Comparison of ENCODE assay signal across 18 mouse cellular contexts in genomic region chr16:57349689-57350088, GRCm38 (mm10). TPM values are rescaled to one million over a fixed set of nuclear protein-coding genes. Genes with fewer than 3 reads are reported as not detected.
A peak's percentile ranks its signal among the peaks of the same experiment; 100 is the strongest.
DNase-seq lines count a peak whose midpoint lies in the region; ATAC-seq and TF ChIP-seq lines count a peak whose summit lies in the region.
"Had no signal": no experiment of that assay in that cellular context is flagged by ENCODE, and none has a peak within 500 bp of the region (broad histone marks: within the 10 kb centered on the region; RNA-seq: fewer than 3 reads in every experiment).

No protein-coding gene starts in this region.

- no peaks in the 10 kb centered on the region for H3K27me3 ChIP-seq in limb, embryonic 12.5 days
- H3K27me3 ChIP-seq in limb, embryonic 10.5 days (ENCODE audit: low read depth, poor library complexity, severe bottlenecking): no peaks in the 10 kb centered on the region
- H3K27me3 ChIP-seq in lung, embryonic 14.5 days (ENCODE audit: insufficient read depth, low read length): no peaks in the 10 kb centered on the region
- no peaks in the 10 kb centered on the region for H3K27me3 ChIP-seq in stomach, postnatal 0 days (ENCODE audit: control insufficient read depth, insufficient read depth, low read length)
- H3K27me3 ChIP-seq in heart, embryonic 11.5 days (ENCODE audit: control insufficient read depth, insufficient read depth, low read length): no peaks in the 10 kb centered on the region
- H3K27me3 ChIP-seq: liver, embryonic 15.5 days had no signal

- no peak for TF ChIP-seq CTCF in lung, embryonic 14.5 days (IDR thresholded peaks at IDR 0.05; ENCODE audit: low read depth)
- TF ChIP-seq CTCF in stomach, postnatal 0 days (IDR thresholded peaks at IDR 0.05; ENCODE audit: low read depth): no peak

- no peaks in the 10 kb centered on the region for H3K36me3 ChIP-seq in limb, embryonic 12.5 days
- H3K36me3 ChIP-seq in limb, embryonic 10.5 days: no peaks in the 10 kb centered on the region
- no peaks in the 10 kb centered on the region for H3K36me3 ChIP-seq in lung, embryonic 14.5 days (ENCODE audit: insufficient read depth)
- H3K36me3 ChIP-seq in stomach, postnatal 0 days (ENCODE audit: control insufficient read depth, insufficient read depth, low read length): no peaks in the 10 kb centered on the region
- no peaks in the 10 kb centered on the region for H3K36me3 ChIP-seq in heart, embryonic 11.5 days (ENCODE audit: control insufficient read depth, insufficient read depth, low read length)
- H3K36me3 ChIP-seq: forebrain, embryonic 10.5 days; liver, embryonic 15.5 days had no signal

- TF ChIP-seq EP300 in stomach, postnatal 0 days (optimal IDR thresholded peaks at IDR 0.05): no peak

- H3K9ac ChIP-seq in limb, embryonic 12.5 days (replicated peaks): no peak overlapping the region
- no peak overlapping the region for H3K9ac ChIP-seq in lung, embryonic 14.5 days
- no peak overlapping the region for H3K9ac ChIP-seq in stomach, postnatal 0 days (ENCODE audit: low read length)
- no peak overlapping the region for H3K9ac ChIP-seq in heart, embryonic 11.5 days (ENCODE audit: low read depth, low read length)
- H3K9ac ChIP-seq: liver, embryonic 15.5 days had no signal

- no peak overlapping the region for H3K4me2 ChIP-seq in limb, embryonic 12.5 days
- H3K4me2 ChIP-seq in lung, embryonic 14.5 days: no peak overlapping the region
- no peak overlapping the region for H3K4me2 ChIP-seq in stomach, postnatal 0 days (replicated peaks; ENCODE audit: low read depth)
- no peak overlapping the region for H3K4me2 ChIP-seq in heart, embryonic 11.5 days
- H3K4me2 ChIP-seq: liver, embryonic 15.5 days; midbrain, embryonic 11.5 days had no signal

- DNase-seq in limb, embryonic 10.5 days (ENCODE audit: low spot score): no peak
- no peak for DNase-seq in lung, embryonic 14.5 days
- peak; percentile 55 for DNase-seq in lung, postnatal 25 days (ENCODE audit: low spot score)
- DNase-seq in stomach, postnatal 0 days (ENCODE audit: low spot score): no peak
- no peak for DNase-seq in retina, postnatal 1 day
- DNase-seq: kidney, adult 9 months; kidney, postnatal 14 days; thymus, postnatal 36 days had no signal

- H3K4me3 ChIP-seq in limb, embryonic 12.5 days (replicated peaks): no peak overlapping the region
- no peak overlapping the region for H3K4me3 ChIP-seq in limb, embryonic 10.5 days
- no peak overlapping the region for H3K4me3 ChIP-seq in lung, embryonic 14.5 days (ENCODE audit: low read depth, low read length)
- H3K4me3 ChIP-seq in stomach, postnatal 0 days (ENCODE audit: low read depth, low read length): no peak overlapping the region
- no peak overlapping the region for H3K4me3 ChIP-seq in heart, embryonic 11.5 days (ENCODE audit: low read depth, low read length)
- H3K4me3 ChIP-seq: forebrain, embryonic 10.5 days; liver, embryonic 15.5 days had no signal

- WGBS in limb, embryonic 12.5 days: 31% methylated on average over 3 of the region's 3 CpGs
- WGBS in limb, embryonic 10.5 days: 49% methylated on average over 3 of the region's 3 CpGs
- 24% methylated on average over 3 of the region's 3 CpGs for WGBS in lung, embryonic 14.5 days
- 29% methylated on average over 3 of the region's 3 CpGs for WGBS in stomach, postnatal 0 days
- 28% methylated on average over 3 of the region's 3 CpGs for WGBS in heart, embryonic 11.5 days (ENCODE audit: insufficient replicate concordance)

- H3K4me1 ChIP-seq in limb, embryonic 12.5 days (replicated peaks): peaks cover 28% of the 10 kb centered on the region
- peaks cover 38% of the 10 kb centered on the region for H3K4me1 ChIP-seq in limb, embryonic 10.5 days
- H3K4me1 ChIP-seq in lung, embryonic 14.5 days (ENCODE audit: insufficient read depth): no peaks in the 10 kb centered on the region
- no peaks in the 10 kb centered on the region for H3K4me1 ChIP-seq in stomach, postnatal 0 days (replicated peaks; ENCODE audit: control insufficient read depth, insufficient read depth)
- peaks cover 11% of the 10 kb centered on the region for H3K4me1 ChIP-seq in heart, embryonic 11.5 days (ENCODE audit: control insufficient read depth, insufficient read depth, low read length)
- H3K4me1 ChIP-seq: liver, embryonic 15.5 days had no signal

- H3K9me3 ChIP-seq in limb, embryonic 12.5 days: no peaks in the 10 kb centered on the region
- no peaks in the 10 kb centered on the region for H3K9me3 ChIP-seq in limb, embryonic 10.5 days (replicated peaks)
- no peaks in the 10 kb centered on the region for H3K9me3 ChIP-seq in lung, embryonic 14.5 days (ENCODE audit: low read depth, low read length)
- H3K9me3 ChIP-seq in stomach, postnatal 0 days (ENCODE audit: control insufficient read depth, low read length): no peaks in the 10 kb centered on the region
- no peaks in the 10 kb centered on the region for H3K9me3 ChIP-seq in heart, embryonic 11.5 days (replicated peaks; ENCODE audit: control insufficient read depth, low read length)
- H3K9me3 ChIP-seq: forebrain, embryonic 10.5 days; liver, embryonic 15.5 days had no signal

- H3K27ac ChIP-seq in limb, embryonic 12.5 days: peak overlapping the region; percentile 45; the same call in 1 of the 2 replicates
- H3K27ac ChIP-seq in limb, embryonic 10.5 days: no peak overlapping the region
- H3K27ac ChIP-seq in lung, embryonic 14.5 days (ENCODE audit: low read depth): no peak overlapping the region
- H3K27ac ChIP-seq in stomach, postnatal 0 days (replicated peaks): no peak overlapping the region
- H3K27ac ChIP-seq in heart, embryonic 11.5 days (ENCODE audit: low read depth, low read length): no peak overlapping the region
- H3K27ac ChIP-seq: forebrain, embryonic 10.5 days; hindbrain, postnatal 0 days; liver, embryonic 15.5 days had no signal

- ATAC-seq in limb, embryonic 12.5 days (ENCODE audit: insufficient number of reproducible peaks, insufficient read depth, low FRiP score, low TSS enrichment, low read depth): no peak; the same call in 1 of the 2 replicates
- ATAC-seq in lung, embryonic 14.5 days (ENCODE audit: insufficient read depth): 0 out of 2 replicates have a peak, but pooled peaks have one; percentile 28
- ATAC-seq in stomach, postnatal 0 days (ENCODE audit: low FRiP score, low TSS enrichment): peak; percentile 84
- ATAC-seq in heart, embryonic 11.5 days (replicated peaks; ENCODE audit: insufficient number of reproducible peaks, low FRiP score, low TSS enrichment): no peak
- ATAC-seq: forebrain, embryonic 16.5 days; hindbrain, postnatal 0 days; intestine, embryonic 16.5 days had no signal

RNA-seq across cellular contexts. Expression of gene Filip1l, which starts 3.2 kb away (rescaled TPM):
- 25.5 and 30.4 TPM in 2 replicates for polyA plus RNA-seq in limb, embryonic 12.5 days (2016; fragmentation: Nextera tagmentation; extraction: Ambion mirVana)
- polyA plus RNA-seq in limb, embryonic 10.5 days (2016; fragmentation: Nextera tagmentation; extraction: Ambion mirVana): 10.7 and 14.4 TPM in 2 replicates
- 29.0 and 29.2 TPM in 2 replicates for polyA plus RNA-seq in lung, embryonic 14.5 days (2014; fragmentation: Nextera tagmentation; extraction: Ambion mirVana)
- 35.3 and 41.6 TPM in 2 replicates for polyA plus RNA-seq in stomach, postnatal 0 days (2015; fragmentation: Nextera tagmentation; extraction: Ambion mirVana)
- 26.0 and 26.8 TPM in 2 replicates for polyA plus RNA-seq in heart, embryonic 11.5 days (2014; fragmentation: Nextera tagmentation; extraction: Ambion mirVana)

RNA-seq across cellular contexts. Expression of gene Tmem30c, which starts 57.0 kb away (rescaled TPM):
- 0.06 and 0.08 TPM in 2 replicates for polyA plus RNA-seq in limb, embryonic 12.5 days (2016; fragmentation: Nextera tagmentation; extraction: Ambion mirVana)
- 0.10 and 0.19 TPM in 2 replicates for polyA plus RNA-seq in limb, embryonic 10.5 days (2016; fragmentation: Nextera tagmentation; extraction: Ambion mirVana)
- 0.07 TPM in 1 of 2 replicates, not detected in the other for polyA plus RNA-seq in lung, embryonic 14.5 days (2014; fragmentation: Nextera tagmentation; extraction: Ambion mirVana)
- polyA plus RNA-seq in stomach, postnatal 0 days (2015; fragmentation: Nextera tagmentation; extraction: Ambion mirVana): 0.08 TPM in 1 of 2 replicates, not detected in the other
- 0.10 TPM in 1 of 2 replicates, not detected in the other for polyA plus RNA-seq in heart, embryonic 11.5 days (2014; fragmentation: Nextera tagmentation; extraction: Ambion mirVana)
- polyA plus RNA-seq: C2C12; forebrain, embryonic 10.5 days; intestine, embryonic 16.5 days; liver, embryonic 15.5 days; small intestine, adult 2 months had no signal

Comparison
In these comparisons a context has a peak if more than half of its experiments do, and no peak if none do; other contexts are left out.
1. ATAC-seq: peak in lung, embryonic 14.5 days (single experiment) and stomach, postnatal 0 days (single experiment); none in limb, embryonic 12.5 days (single experiment) and heart, embryonic 11.5 days (single experiment).